Mouse (Mus musculus): Measurements from ENCODE around the gene Tab3.
A peak's percentile ranks its signal among the peaks of the same experiment; 100 is the strongest.

The Tab3 gene

DNA sequence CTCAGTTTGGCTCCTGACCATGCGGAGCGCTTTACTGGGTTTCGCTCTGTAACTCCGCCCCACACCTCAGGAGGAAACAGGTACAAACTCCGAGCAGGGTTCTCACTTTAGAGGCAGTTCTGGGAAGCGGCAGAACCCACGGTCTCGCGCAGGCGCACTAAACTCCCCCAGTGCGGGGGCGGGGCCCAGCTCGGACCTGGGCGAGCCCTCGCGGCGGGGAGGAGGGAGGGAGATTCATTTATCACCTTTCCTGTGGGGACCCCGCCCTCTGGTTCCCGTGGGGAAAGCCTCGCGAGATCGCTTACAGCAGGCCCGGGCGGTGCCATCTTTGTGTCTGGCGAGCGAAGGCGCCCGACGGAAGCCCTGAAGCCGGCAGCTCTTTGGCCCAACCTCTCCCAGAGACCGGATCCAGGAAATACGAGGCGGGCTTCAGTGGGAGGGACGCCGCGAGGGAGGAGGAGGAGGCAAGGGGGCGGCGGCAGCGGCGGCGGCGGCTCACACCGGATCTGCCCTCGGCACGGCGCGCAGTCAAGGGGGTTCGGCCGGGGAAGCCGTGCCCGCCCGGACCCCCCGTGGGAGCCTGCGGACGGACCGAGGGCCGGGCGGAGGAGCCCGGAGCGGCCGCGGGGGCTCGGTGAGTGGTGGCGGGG, at the start of gene Tab3:
TSS of gene Tab3 (plus strand) at position 491 of the 650 bp plus-strand sequence.
- DNase-seq (ENCODE audit: low spot score in 2 of 2), result peak; percentile 73 to 83

DNA sequence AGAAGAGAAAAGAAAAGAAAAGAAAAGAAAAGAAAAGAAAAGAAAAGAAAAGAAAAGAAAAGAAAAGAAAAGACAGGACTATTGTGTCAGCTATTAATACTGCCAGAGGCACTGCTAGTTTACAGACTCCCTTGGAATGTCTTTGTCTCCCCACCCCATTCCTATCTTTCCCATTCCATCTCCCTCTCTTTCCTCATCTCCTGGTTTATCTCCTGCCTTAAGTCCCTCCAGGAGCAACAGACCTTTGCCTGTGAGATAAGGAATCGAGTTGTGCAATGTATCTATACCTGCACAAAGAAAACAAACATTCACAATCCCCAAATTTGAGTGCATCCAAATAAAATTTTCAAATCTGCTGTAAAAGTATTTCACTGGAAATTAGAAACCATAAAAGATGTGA, 48.3 kb upstream of the Tab3 start:
- no peak for DNase-seq (ENCODE audit: low spot score in 2 of 2)

DNA sequence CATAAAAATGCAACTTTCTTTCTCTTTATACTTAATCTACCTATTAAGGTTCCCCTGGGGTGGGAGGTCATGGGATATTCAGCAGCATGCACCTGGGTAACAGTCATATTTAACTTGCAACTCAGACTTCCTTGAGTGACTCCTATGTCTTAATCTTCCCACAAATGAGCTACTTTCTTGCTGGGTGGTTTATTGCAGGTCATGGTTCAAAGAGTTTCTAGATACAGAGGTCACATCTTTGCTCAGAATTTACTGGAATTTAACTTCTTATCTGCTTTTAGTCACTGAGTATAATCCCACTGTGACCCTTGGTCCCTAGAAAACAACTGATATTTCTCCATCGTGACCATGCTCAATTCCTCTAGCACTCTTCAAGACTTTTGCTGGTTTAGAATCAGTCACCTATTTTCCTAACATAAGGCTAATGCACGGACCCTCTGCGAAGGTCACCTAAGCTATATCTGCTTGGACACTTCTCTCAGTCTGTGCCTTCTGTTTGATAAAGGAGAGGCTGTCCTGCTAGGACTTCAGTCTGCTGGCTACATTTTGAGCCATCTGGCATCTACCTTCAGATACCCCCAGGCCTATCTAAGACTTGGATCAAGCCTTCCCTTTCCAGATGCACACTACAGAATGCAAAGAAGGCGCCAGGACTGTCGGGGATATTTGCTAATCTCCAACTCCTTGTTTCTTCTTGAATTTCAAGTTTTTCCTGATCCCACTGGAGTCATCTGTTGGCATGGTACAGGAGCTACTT, 47.4 kb upstream of the Tab3 start:
- DNase-seq (ENCODE audit: low spot score in 2 of 2), result no peak

DNA sequence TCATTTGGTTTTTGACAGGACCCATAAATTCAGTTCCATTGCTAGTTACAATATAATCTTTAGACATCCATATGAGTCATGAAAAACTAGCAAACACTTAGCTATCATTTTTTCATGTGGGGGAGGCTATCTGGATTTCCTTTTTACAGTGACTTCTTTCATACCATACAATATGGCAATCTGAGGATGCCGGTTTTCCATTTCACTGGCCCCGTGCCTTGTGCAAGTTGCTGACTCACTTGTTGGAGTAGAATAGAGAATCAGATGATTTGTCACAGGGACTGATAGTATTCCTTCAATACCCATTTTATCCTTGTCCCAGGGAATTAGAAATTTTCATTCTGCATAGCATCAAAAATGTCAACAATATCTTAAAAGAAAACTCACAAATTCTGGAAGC, 14.9 kb upstream of the Tab3 start:
- DNase-seq (ENCODE audit: low spot score in 2 of 2), result no peak

DNA sequence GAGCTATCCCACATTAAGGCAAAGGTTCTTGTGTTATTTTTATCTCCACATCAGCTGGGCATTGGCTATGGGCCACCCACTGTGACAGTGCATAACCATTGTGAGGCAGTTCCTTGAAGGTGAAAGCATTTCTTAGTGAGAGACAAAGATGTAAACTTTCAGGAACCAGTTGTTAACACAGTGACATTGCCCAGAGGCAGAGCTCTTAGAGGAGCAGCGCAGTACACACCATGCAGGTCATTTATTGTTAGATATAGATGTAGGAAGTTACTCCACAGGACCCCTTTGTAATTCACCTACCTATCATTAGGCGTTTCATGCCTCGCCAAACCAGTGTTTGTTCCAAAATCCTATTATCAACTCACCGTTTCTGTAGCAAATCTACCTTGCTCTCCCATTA, 7.6 kb upstream of the Tab3 start:
- no peak for DNase-seq (ENCODE audit: low spot score in 2 of 2)

DNA sequence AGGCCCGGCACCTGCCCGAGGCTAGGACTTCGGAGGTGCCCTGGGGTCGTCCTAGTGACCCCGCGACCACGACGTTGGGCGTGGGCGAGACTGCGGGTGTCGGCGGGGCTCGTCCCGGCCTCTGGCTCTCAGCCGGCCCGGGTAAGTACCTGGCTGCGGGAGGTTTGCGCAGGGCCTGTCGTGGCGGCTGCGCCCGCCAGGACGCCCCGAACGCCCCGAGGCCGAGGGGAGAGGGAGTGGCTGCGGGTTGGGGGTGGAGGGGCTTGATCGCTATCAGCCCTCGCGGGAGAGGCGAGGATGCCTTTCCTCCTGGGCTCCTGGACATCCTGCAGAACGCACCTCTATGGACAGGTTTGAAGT, 340 bp downstream of the Tab3 start:
- DNase-seq (ENCODE audit: low spot score in 2 of 2), result no peak

DNA sequence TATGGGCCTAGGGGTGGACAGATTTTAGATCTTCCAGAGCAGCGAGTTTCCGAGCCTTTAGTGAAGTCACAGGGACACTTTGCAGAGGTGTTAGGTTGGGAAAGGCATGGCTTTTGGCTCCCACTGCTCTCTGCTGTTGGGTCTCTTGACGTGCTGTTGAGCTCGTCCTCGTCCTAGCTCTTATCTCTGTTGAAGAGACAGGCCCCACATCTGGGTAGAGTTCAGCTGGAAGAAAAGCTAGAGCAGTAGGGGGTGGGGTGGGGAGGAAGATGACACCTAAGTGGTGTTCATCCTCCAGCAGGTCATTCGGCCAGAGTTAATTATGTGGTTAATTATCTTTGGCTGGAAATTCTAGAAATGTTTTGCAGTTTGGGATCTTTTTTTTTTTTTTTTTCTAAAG, 2.5 kb downstream of the Tab3 start:
- DNase-seq (ENCODE audit: low spot score in 2 of 2), result no peak

DNA sequence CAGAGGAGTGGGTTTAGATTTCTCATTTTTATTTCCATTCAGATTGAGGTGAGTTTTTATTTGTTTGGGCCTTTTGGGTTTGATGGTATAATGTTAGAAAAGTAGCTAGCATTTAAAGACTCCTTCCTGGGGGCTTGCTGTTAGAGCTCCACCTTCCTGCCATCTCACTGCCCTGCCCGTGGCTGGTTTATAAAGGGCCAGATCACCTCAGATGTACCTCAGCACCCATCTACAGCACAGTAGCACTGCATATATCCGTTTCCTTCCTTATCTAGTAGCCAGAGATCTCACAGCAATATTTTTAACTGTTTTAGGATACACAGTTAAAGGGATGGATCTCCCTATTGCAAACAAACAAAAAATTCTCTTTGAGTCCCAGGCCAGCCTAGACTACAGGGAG, 6.9 kb downstream of the Tab3 start:
- DNase-seq (ENCODE audit: low spot score in 2 of 2), result no peak

DNA sequence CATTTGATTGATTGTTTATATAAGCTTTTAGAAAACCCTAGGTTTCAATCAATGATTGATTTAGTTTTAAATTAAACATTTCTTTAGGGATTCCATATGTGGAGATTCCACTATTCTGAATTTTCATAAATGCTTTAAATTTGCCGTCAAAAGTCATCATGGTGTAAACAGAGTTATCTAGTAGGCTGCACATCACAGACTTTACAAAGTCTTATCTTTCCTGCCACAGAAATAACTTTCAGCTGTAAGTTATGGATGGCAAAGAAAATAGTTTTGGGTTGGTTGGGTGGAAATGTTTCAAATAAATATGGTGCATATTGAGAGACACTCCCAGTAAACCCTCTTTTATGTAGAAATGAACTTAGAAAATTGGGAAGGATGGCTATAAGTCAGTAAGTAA, 8.7 kb downstream of the Tab3 start:
- DNase-seq (ENCODE audit: low spot score in 2 of 2), result no peak

DNA sequence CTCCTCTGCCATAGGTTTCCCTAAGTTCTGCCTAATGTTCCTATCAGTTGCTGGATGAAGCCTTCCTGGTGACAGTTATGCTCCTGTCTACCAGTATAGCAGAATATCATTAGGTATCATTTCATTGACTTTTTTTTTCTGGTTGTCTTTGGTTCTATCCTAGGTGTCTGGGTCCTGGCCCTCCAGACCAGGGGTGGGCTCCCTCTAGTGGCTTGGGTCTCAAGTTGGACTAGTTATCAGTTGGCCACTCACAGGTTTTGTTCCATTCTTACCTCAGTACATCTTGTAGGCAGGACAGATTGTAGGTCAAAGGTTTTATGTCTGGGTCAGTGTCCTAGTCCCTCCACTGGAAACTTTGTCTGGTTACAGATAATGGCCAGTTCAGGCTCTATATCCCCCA, 11.8 kb downstream of the Tab3 start:
- DNase-seq (ENCODE audit: low spot score in 2 of 2), result no peak

DNA sequence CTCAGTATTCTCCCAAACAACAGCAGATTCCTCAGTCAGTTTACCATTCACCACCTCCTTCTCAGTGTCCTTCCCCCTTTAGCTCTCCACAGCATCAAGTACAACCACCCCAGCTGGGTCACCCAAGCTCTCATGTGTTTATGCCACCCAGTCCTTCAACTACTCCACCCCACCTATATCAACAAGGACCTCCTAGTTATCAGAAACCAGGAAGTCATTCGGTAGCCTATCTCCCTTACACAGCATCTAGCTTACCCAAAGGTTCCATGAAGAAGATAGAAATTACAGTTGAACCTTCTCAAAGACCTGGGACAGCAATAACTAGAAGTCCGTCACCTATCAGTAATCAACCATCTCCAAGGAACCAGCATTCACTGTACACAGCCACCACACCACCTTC, 40.9 kb downstream of the Tab3 start:
- DNase-seq (ENCODE audit: low spot score in 2 of 2), result no peak

DNA sequence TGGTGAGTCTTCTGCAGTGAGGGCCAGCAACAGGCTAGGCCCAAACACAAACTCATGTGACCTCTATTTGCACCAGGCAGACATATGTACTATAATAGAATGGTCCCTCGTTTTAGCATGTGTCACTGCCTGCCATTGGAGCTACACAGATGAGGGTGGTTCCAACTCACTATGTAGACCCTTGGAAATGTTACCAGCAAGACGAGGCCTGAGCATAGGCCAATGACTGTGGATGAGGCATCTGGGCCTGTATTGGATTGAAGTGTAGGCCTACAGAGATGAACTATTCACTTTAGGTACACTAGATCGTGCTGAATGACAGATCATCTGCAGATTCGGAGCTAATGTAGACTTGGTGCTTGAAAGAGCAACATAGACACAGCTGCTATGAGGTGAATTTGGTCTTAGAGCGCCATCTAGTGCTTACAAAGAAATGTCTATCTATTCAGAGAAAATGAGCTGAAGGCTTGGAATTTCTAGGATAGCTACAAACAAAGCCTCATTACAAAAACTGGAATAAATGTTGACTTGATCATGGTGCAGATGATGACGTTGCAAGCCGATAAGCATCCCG, 72.5 kb downstream of the Tab3 start:
- no peak for DNase-seq (ENCODE audit: low spot score in 2 of 2)

DNA sequence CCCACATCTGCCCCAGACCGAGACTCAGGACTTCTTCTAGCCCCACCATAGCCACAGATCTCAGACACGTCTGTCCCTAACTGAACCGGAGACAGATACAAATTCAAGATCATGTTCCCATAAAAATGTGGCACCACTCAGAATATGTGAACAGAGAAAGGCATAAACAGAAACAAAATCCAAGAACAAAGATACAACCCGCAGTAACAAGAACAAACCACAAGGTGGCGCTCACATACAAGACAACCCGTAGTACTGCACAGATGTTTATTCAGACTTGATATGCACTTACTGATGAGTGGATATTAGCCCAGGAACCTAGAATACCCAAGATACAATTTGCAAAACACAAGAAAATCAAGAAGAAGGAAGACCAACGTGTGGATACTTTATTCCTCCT, 103.0 kb downstream of the Tab3 start:
- peak; percentile 4 to 16 for DNase-seq (ENCODE audit: low spot score in 2 of 2)

DNA sequence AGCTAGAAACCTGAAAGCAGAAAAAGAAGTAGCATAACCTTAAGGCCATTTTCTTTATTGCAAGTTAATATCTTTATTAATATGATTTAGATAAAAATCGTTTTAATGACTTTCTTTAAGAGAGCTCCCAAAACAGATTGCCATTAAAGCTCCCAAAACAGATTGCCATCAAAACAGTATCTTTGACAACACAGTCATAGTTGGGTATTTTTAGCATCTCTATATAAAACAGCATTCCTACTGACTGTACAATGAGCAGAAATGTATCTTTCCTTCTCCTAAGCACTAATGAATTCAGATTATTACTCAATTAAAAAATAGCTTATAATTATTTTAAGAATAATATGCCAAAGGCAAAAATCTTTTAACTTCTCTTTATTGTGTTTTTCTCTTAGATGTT, 108.3 kb downstream of the Tab3 start:
- no peak for DNase-seq (ENCODE audit: low spot score in 2 of 2)

DNA sequence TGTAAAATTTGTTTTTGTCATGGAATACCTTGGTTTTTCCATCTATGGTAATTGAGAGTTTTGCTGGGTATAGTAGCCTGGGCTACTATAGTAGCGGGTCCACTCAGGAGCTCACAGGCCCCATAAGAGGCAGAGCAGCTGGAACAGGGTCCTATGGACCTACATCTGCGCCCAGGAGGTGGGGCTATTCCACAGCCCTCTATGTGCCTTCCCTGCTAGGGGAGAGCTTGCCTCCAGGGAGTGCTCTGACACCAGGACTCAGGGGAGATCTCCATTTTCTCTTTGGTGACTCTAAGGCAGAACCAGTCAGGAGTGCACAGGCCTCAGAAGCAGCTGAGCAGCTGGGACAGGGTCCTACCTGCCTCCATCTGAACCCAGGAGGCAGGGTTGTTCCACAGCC, 109.9 kb downstream of the Tab3 start:
- DNase-seq (ENCODE audit: low spot score in 2 of 2), result no peak

Measured in frontal cortex, postnatal 25 days (tissue).